Mouse (Mus musculus) thymus, postnatal 14 days (tissue): ENCODE measurements around the gene Atat1.

Experiments used
- DNase-seq: peaks from one replicate; pipeline ENCODE4 v3.0.0; 2021

Atat1 gene

GRCm38 (mm10) chr17:35870884-35871696 lies 38.8 kb downstream of the Atat1 start:
- peak; percentile 66 for DNase-seq

- peak; percentile 92 for DNase-seq
Measured at GRCm38 (mm10) chr17:35870151-35870883, 39.6 kb downstream of the Atat1 start.

GRCm38 (mm10) chr17:35869346-35870067 lies 40.4 kb downstream of the Atat1 start:
- DNase-seq, result peak; percentile 64

GRCm38 (mm10) chr17:35868961-35869345 lies 40.9 kb downstream of the Atat1 start:
- peak; percentile 21 for DNase-seq

GRCm38 (mm10) chr17:35868165-35868820 lies 41.6 kb downstream of the Atat1 start:
- DNase-seq, result peak; percentile 78

- DNase-seq, result peak; percentile 78
Measured at GRCm38 (mm10) chr17:35866911-35867890, 42.7 kb downstream of the Atat1 start.

GRCm38 (mm10) chr17:35866281-35866831 lies 43.5 kb downstream of the Atat1 start:
- DNase-seq, result peak; percentile 66

- peak; percentile 60 for DNase-seq
Measured at GRCm38 (mm10) chr17:35865481-35866280, 44.2 kb downstream of the Atat1 start, which contains the start of gene Ppp1r18. Gene Ppp1r18 (plus strand): TSS chr17:35865593.

- DNase-seq, result no peak
Measured at GRCm38 (mm10) chr17:35864832-35865353, 45.0 kb downstream of the Atat1 start.

GRCm38 (mm10) chr17:35861198-35861857 lies 48.5 kb downstream of the Atat1 start, which contains the start of gene Nrm:
Gene Nrm (plus strand): TSS chr17:35861318.
- DNase-seq, result peak; percentile 87

GRCm38 (mm10) chr17:35860831-35861197 lies 49.1 kb downstream of the Atat1 start:
- no peak for DNase-seq

GRCm38 (mm10) chr17:35859835-35860234 lies 50.0 kb downstream of the Atat1 start:
- DNase-seq, result no peak

GRCm38 (mm10) chr17:35859371-35859770 lies 50.5 kb downstream of the Atat1 start:
- DNase-seq, result no peak

GRCm38 (mm10) chr17:35850974-35851373 lies 58.9 kb downstream of the Atat1 start:
- DNase-seq, result no peak

- no peak for DNase-seq
Measured at GRCm38 (mm10) chr17:35848112-35848511, 61.8 kb downstream of the Atat1 start.
